In the genomic region with DNA sequence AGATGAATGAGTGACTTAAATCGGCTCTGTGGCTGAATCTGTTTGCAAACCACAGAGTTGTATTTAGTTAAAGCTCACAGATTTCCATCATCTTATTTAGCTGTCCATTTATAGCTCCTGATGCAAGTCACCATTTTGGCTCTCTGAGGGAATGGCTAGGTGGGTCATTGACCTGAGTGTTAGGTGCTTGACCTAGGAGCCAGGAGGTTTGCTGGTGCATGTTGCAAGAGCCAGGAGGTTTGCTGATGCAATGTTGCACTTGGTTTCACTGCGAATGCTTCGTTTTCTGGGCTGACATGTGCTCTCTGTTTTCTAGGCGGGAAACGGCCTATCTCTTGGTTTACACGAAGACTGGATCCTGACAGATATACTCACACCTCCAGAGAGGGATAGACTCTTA, we compare ENCODE assay signal across 18 mouse cellular contexts. TPM values are rescaled to one million over a fixed set of nuclear protein-coding genes. Genes with fewer than 3 reads are reported as not detected.
"Had no signal": no experiment of that assay in that cellular context is flagged by ENCODE, and none has a peak within 500 bp of the region (broad histone marks: within the 10 kb centered on the region; RNA-seq: fewer than 3 reads in every experiment).

No protein-coding gene starts in this region.

- H3K4me1 ChIP-seq: neural tube, embryonic 12.5 days; stomach, embryonic 15.5 days had no signal

- H3K36me3 ChIP-seq: limb, embryonic 13.5 days; limb, embryonic 15.5 days; midbrain, embryonic 12.5 days; neural tube, embryonic 12.5 days; stomach, embryonic 15.5 days had no signal

- H3K4me3 ChIP-seq: limb, embryonic 13.5 days; limb, embryonic 15.5 days; midbrain, embryonic 12.5 days; neural tube, embryonic 12.5 days; stomach, embryonic 15.5 days had no signal

- DNase-seq: lung, adult 18-20 months; lung, embryonic 14.5 days; lung, postnatal 10 days; lung, postnatal 4 days; midbrain, embryonic 14.5 days; right cerebral cortex, postnatal 14 days; right cerebral cortex, postnatal 4 days; thymus, adult 2 months; thymus, postnatal 25 days; thymus, postnatal 4 days had no signal

- H3K9ac ChIP-seq: limb, embryonic 13.5 days; limb, embryonic 15.5 days; liver, embryonic 14.5 days; lung, embryonic 14.5 days; midbrain, embryonic 12.5 days; neural tube, embryonic 12.5 days; stomach, embryonic 15.5 days had no signal

- ATAC-seq: midbrain, embryonic 16.5 days had no signal

- H3K4me2 ChIP-seq: limb, embryonic 13.5 days; limb, embryonic 15.5 days; lung, embryonic 14.5 days; midbrain, embryonic 12.5 days; neural tube, embryonic 12.5 days; stomach, embryonic 15.5 days had no signal

- H3K27me3 ChIP-seq: limb, embryonic 13.5 days; limb, embryonic 15.5 days; midbrain, embryonic 12.5 days; neural tube, embryonic 12.5 days; stomach, embryonic 15.5 days had no signal

- H3K9me3 ChIP-seq: limb, embryonic 15.5 days; midbrain, embryonic 12.5 days; neural tube, embryonic 12.5 days; stomach, embryonic 15.5 days had no signal

- H3K27ac ChIP-seq: limb, embryonic 13.5 days; limb, embryonic 15.5 days; liver, embryonic 14.5 days; midbrain, embryonic 12.5 days; neural tube, embryonic 12.5 days; stomach, embryonic 15.5 days; stomach, postnatal 0 days had no signal

RNA-seq across cellular contexts. Expression of gene Tuba8, which starts 59.7 kb away (rescaled TPM):
- polyA plus RNA-seq: midbrain, embryonic 12.5 days had no signal
